In the genomic region with DNA sequence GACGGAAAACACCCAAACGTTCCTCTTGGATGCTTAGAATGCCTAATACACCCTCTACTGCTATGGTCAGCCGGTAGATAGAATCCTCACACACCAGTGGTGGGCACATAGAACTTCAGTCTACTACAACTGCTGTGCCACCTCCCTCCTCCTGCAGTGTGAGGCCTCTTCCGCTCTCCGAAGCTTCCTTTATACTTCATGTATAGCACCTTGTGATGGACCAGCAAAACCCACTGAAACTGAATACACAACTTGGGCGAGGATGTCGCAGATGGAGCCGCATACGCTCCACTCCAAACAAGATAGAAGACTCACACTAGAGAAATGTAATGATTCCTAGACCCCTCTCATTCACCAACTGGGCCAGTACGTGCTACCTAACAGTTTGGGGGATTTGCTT, we compare ENCODE assay signal across 8 mouse cellular contexts. TPM values are rescaled to one million over a fixed set of nuclear protein-coding genes. Genes with fewer than 3 reads are reported as not detected.
DNase-seq lines count a peak whose midpoint lies in the region; ATAC-seq and TF ChIP-seq lines count a peak whose summit lies in the region.

No protein-coding gene starts in this region.

- no peak overlapping the region for H3K27ac ChIP-seq in kidney, postnatal 0 days
- peak overlapping the region; percentile 85 for H3K27ac ChIP-seq in heart, embryonic 13.5 days (replicated peaks)
- no peak overlapping the region for H3K27ac ChIP-seq in liver, embryonic 14.5 days

- no peak for TF ChIP-seq EP300 in liver, embryonic 14.5 days (IDR thresholded peaks at IDR 0.05; ENCODE audit: low read depth)

- peak overlapping the region; percentile 89 for H3K4me3 ChIP-seq in kidney, postnatal 0 days (replicated peaks; ENCODE audit: low read depth, low read length)
- peak overlapping the region; percentile 96 for H3K4me3 ChIP-seq in heart, embryonic 13.5 days
- peak overlapping the region; percentile 56 to 95 for H3K4me3 ChIP-seq in liver, embryonic 14.5 days (ENCODE audit: insufficient read depth in 1 of 2, low read depth in 2 of 2, low read length in 2 of 2)

- no peak for TF ChIP-seq CTCF in kidney, postnatal 0 days (IDR thresholded peaks at IDR 0.05; ENCODE audit: low read depth)
- TF ChIP-seq CTCF in liver, embryonic 14.5 days (IDR thresholded peaks at IDR 0.05; ENCODE audit: low read depth): no peak

- H3K36me3 ChIP-seq in kidney, postnatal 0 days (ENCODE audit: insufficient read depth, low read length): peaks cover 4% of the 10 kb centered on the region; the same call in 1 of the 2 replicates
- H3K36me3 ChIP-seq in heart, embryonic 13.5 days: peaks cover 21% of the 10 kb centered on the region
- H3K36me3 ChIP-seq in liver, embryonic 14.5 days (replicated peaks; ENCODE audit: control insufficient read depth, insufficient read depth, low read depth): no peaks in the 10 kb centered on the region; the same call in 1 of the 2 replicates

- peak; percentile 35 for DNase-seq in kidney, postnatal 0 days (ENCODE audit: low spot score)
- DNase-seq in kidney, postnatal 14 days: no peak
- peak; percentile 15 for DNase-seq in brain, adult 2 months (ENCODE audit: low read depth, low spot score)
- no peak for DNase-seq in liver, embryonic 14.5 days (ENCODE audit: low read depth in 3 of 3, low spot score in 3 of 3)
- DNase-seq in neural tube, embryonic 10.5 days (ENCODE audit: extremely low spot score, low spot score): peak; percentile 41
- DNase-seq in gastrocnemius, postnatal 10 days: no peak
- DNase-seq in ovary, postnatal 36 days (ENCODE audit: low spot score): no peak

- WGBS in kidney, postnatal 0 days: 52% methylated on average over 10 of the region's 10 CpGs
- WGBS in heart, embryonic 13.5 days: 44% methylated on average over 10 of the region's 10 CpGs
- WGBS in liver, embryonic 14.5 days (ENCODE audit: insufficient replicate concordance): 54% methylated on average over 10 of the region's 10 CpGs

- H3K27me3 ChIP-seq in kidney, postnatal 0 days (ENCODE audit: insufficient read depth, low read length): no peaks in the 10 kb centered on the region
- H3K27me3 ChIP-seq in heart, embryonic 13.5 days (replicated peaks): no peaks in the 10 kb centered on the region
- no peaks in the 10 kb centered on the region for H3K27me3 ChIP-seq in liver, embryonic 14.5 days (ENCODE audit: control insufficient read depth, insufficient read depth, low read length)

- H3K4me2 ChIP-seq in kidney, postnatal 0 days (ENCODE audit: low read length): peak overlapping the region; percentile 80
- peak overlapping the region; percentile 83 for H3K4me2 ChIP-seq in heart, embryonic 13.5 days
- H3K4me2 ChIP-seq in liver, embryonic 14.5 days (ENCODE audit: low read depth): peak overlapping the region; percentile 94

- peak overlapping the region; percentile 98; the same call in 1 of the 2 replicates for H3K9ac ChIP-seq in kidney, postnatal 0 days (ENCODE audit: low read depth, low read length)
- peak overlapping the region; percentile 98 for H3K9ac ChIP-seq in heart, embryonic 13.5 days
- peak overlapping the region; percentile 95 for H3K9ac ChIP-seq in liver, embryonic 14.5 days (replicated peaks)

- H3K4me1 ChIP-seq in kidney, postnatal 0 days (replicated peaks; ENCODE audit: insufficient read depth, low read length): peaks cover 4% of the 10 kb centered on the region; the same call in 1 of the 2 replicates
- H3K4me1 ChIP-seq in heart, embryonic 13.5 days: peaks cover 19% of the 10 kb centered on the region
- H3K4me1 ChIP-seq in liver, embryonic 14.5 days (replicated peaks; ENCODE audit: control insufficient read depth in 2 of 2, insufficient read depth in 2 of 2, low read length in 1 of 2): peaks cover 3 to 15% of the 10 kb centered on the region in 2 experiments; a peak in 3 of 4 replicates

- ATAC-seq in kidney, postnatal 0 days (replicated peaks; ENCODE audit: low FRiP score, low read depth): no peak
- no peak for ATAC-seq in heart, embryonic 13.5 days (ENCODE audit: extremely low read depth, insufficient number of reproducible peaks, low FRiP score, low TSS enrichment)
- no peak for ATAC-seq in liver, embryonic 14.5 days (ENCODE audit: insufficient read depth)

- no peaks in the 10 kb centered on the region for H3K9me3 ChIP-seq in kidney, postnatal 0 days (replicated peaks; ENCODE audit: low read length)
- H3K9me3 ChIP-seq in heart, embryonic 13.5 days: no peaks in the 10 kb centered on the region
- H3K9me3 ChIP-seq in liver, embryonic 14.5 days (ENCODE audit: control insufficient read depth, low read length): no peaks in the 10 kb centered on the region

RNA-seq across cellular contexts. Expression of a gene that starts 1.8 kb away (rescaled TPM):
- polyA plus RNA-seq in kidney, postnatal 0 days (2015; fragmentation: Nextera tagmentation; extraction: Ambion mirVana): 62.9 and 65.0 TPM in 2 replicates
- 64.5 and 76.0 TPM in 2 replicates for polyA plus RNA-seq in heart, embryonic 13.5 days (2015; fragmentation: Nextera tagmentation; extraction: Ambion mirVana)
- 4.1 and 6.3 TPM in 2 replicates for polyA plus RNA-seq in liver, embryonic 14.5 days (2012; rRNA removed)
- 21.3 and 24.9 TPM in 2 replicates for polyA plus RNA-seq in liver, embryonic 14.5 days (2014; fragmentation: Nextera tagmentation; extraction: Ambion mirVana)
- 1 to 10 TPM; 7.6 to 9.9 TPM for total RNA-seq in gastrocnemius, postnatal 10 days (2021)

Comparison
In these comparisons a context has a peak if more than half of its experiments do, and no peak if none do; other contexts are left out.
1. DNase-seq: peak in kidney, postnatal 0 days (single experiment), brain, adult 2 months (single experiment) and neural tube, embryonic 10.5 days (single experiment); none in kidney, postnatal 14 days (single experiment), liver, embryonic 14.5 days (0 of 3), gastrocnemius, postnatal 10 days (single experiment) and ovary, postnatal 36 days (single experiment).
2. Peak in every context shown above with its lines, with median percentiles within 50 percentile points of each other: H3K4me2 ChIP-seq, H3K4me3 ChIP-seq and H3K9ac ChIP-seq.